Mouse (Mus musculus) C2C12 (cell line): ENCODE data around the gene Nsd1. TPM values are rescaled to one million over a fixed set of nuclear protein-coding genes. Genes with fewer than 3 reads are reported as not detected.

Experiments used
- H3K27me3 ChIP-seq: one replicate; pipeline ENCODE4 v1.6.1; 2011; ENCODE audit not compliant: control insufficient read depth, insufficient read depth, insufficient read length
- H3K36me3 ChIP-seq: one replicate; pipeline ENCODE4 v1.6.1; 2011; ENCODE audit not compliant: control insufficient read depth, insufficient read depth
- H3K4me3 ChIP-seq: one replicate; pipeline ENCODE4 v1.5.1; 2011; ENCODE audit warnings: mild to moderate bottlenecking, control low read depth; ENCODE audit not compliant: poor library complexity, insufficient read depth, severe bottlenecking
- H3K79me2 ChIP-seq: one replicate; pipeline ENCODE4 v1.6.1; 2011; ENCODE audit not compliant: control insufficient read depth, insufficient read depth
- H3K79me3 ChIP-seq: one replicate; pipeline ENCODE4 v1.6.1; 2011; ENCODE audit warnings: low read depth, control low read depth
- H3ac ChIP-seq: one replicate; pipeline ENCODE3; 2011; ENCODE audit warnings: low read depth; ENCODE audit not compliant: control insufficient read depth, insufficient read length
- CEBPB ChIP-seq: IDR thresholded peaks from one replicate; pipeline ENCODE4 v1.6.1; 2011; ENCODE audit warnings: low read depth, mild to moderate bottlenecking, control low read depth, moderate library complexity
- CTCF ChIP-seq: IDR thresholded peaks from one replicate; pipeline ENCODE4 v1.5.1; 2011; ENCODE audit not compliant: control insufficient read depth, insufficient read depth, insufficient read length
- FOSL1 ChIP-seq: IDR thresholded peaks from one replicate; pipeline ENCODE4 v1.8.0; 2011; ENCODE audit warnings: mild to moderate bottlenecking, low read length; ENCODE audit not compliant: poor library complexity, insufficient read depth, severe bottlenecking
- MAX ChIP-seq: IDR thresholded peaks from one replicate; pipeline ENCODE4 v1.6.1; 2011; ENCODE audit warnings: mild to moderate bottlenecking, control low read depth
- MYOD1 ChIP-seq: IDR thresholded peaks from one replicate; pipeline ENCODE4 v1.6.1; 2011; ENCODE audit warnings: low read depth; ENCODE audit not compliant: control insufficient read depth, insufficient read length
- MYOG ChIP-seq: IDR thresholded peaks from one replicate; pipeline ENCODE4 v1.6.1; 2011; ENCODE audit not compliant: control insufficient read depth, insufficient read length; ENCODE audit errors: extremely low read depth
- USF1 ChIP-seq: IDR thresholded peaks from one replicate; pipeline ENCODE4 v1.6.1; 2011; ENCODE audit warnings: low read depth, mild to moderate bottlenecking, control low read depth, moderate library complexity
- long read RNA-seq, 2 experiments: library from polyadenylated mRNA; unstranded; transcript quantifications; one replicate each; pipeline ENCODE4 v2.0.0; 2019 to 2020
- polyA plus RNA-seq: library from polyadenylated mRNA; unstranded; fragments of >200 nt; fragmentation: generic; extraction: Trizol; gene quantifications from one replicate; pipeline ENCODE4 v1.2.1, GENCODE M21; 2012; ENCODE audit warnings: missing spikeins

Gene Nsd1
- polyA plus RNA-seq = 10.5 TPM
- long read RNA-seq, experiment 1, partial matches to known transcripts = 7 of 22 reads
- long read RNA-seq, experiment 1, other reads (novel, unspliced or antisense) = 15 of 22 reads
- long read RNA-seq, experiment 2, partial matches to known transcripts = 17 of 49 reads
- long read RNA-seq, experiment 2, other reads (novel, unspliced or antisense) = 32 of 49 reads

DNA sequence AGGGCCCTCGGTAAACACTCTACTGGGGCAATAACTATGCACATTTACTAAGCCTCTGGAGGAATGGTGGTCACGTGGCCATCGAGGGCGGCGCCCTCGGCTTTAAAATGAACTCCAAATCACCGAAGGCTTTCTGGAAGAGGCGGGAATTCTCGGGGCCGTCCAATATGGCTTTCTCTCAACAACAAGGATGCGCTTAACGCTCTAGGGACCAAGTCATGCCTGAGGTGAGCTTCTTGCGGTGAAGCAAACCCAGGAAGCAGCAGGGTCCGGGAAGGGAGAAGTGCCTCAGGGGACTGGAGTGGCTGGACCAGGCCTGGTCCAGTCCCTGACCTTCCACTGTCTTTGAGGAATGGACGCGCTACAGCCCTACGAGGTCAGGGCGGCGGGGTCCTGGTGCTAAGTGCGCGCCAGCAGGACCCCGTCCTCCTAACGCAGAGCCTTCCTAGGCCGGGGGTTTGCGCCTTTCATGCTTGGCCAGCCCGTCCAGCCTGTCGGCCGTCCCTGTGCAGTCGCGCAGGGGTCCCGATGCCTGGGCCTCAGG, at the start of gene Nsd1:
Gene Nsd1, plus strand, starts transcription at position 134 of the 544 bp plus-strand sequence.
- no peak within 1 kb of the TSS for H3K4me3 ChIP-seq
- no peaks in the 10 kb centered on the region for H3K27me3 ChIP-seq
- H3ac ChIP-seq = no peak within 1 kb of the TSS
- H3K79me2 ChIP-seq = peaks cover 21% of the 10 kb centered on the region
- H3K36me3 ChIP-seq = peaks cover 13% of the 10 kb centered on the region
- H3K79me3 ChIP-seq = peaks cover 10% of the 10 kb centered on the region
- TF ChIP-seq CTCF (no peak), MYOG (no peak), FOSL1 (no peak), CEBPB (no peak), USF1 (no peak), MAX (no peak), MYOD1 (no peak)

- no peaks in the 10 kb centered on the region for H3K36me3 ChIP-seq
- no peak for TF ChIP-seq CTCF
- no peak for TF ChIP-seq MYOG
- TF ChIP-seq MAX = no peak
- TF ChIP-seq USF1 = no peak
- TF ChIP-seq MYOD1 = no peak
- TF ChIP-seq CEBPB = no peak
- no peak for TF ChIP-seq FOSL1
- H3K79me3 ChIP-seq = no peaks in the 10 kb centered on the region
- no peak overlapping the region for H3ac ChIP-seq
- H3K27me3 ChIP-seq = no peaks in the 10 kb centered on the region
- no peaks in the 10 kb centered on the region for H3K79me2 ChIP-seq
- no peak overlapping the region for H3K4me3 ChIP-seq
These were observed 47.2 kb upstream of the Nsd1 start for GRCm38 (mm10) chr13:55162365-55162764.

DNA sequence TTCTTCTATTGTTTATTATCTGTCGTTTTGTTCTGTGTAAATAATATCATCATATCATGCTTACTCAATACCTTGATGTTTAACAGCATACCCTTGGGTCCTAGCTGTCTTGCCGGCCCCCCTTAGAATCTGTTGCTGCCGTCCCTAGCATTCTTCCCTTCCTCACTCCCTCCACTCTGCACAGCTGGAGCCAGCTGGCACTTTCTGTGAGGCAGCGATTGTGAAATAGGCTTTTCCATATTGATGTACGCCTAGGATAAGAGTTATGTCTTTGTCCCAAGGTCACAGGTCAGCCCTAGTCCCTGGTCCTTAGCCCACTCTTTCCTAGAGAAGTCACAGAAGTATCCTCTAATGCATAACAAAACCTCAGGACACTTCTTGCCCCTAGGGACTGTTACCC, 46.0 kb upstream of the Nsd1 start:
- H3K79me2 ChIP-seq = no peaks in the 10 kb centered on the region
- H3K27me3 ChIP-seq = no peaks in the 10 kb centered on the region
- no peak overlapping the region for H3ac ChIP-seq
- no peak for TF ChIP-seq MAX
- no peak for TF ChIP-seq FOSL1
- no peak for TF ChIP-seq USF1
- no peak for TF ChIP-seq MYOG
- no peak for TF ChIP-seq MYOD1
- no peak for TF ChIP-seq CEBPB
- no peak for TF ChIP-seq CTCF
- H3K79me3 ChIP-seq = no peaks in the 10 kb centered on the region
- H3K4me3 ChIP-seq = no peak overlapping the region
- H3K36me3 ChIP-seq = no peaks in the 10 kb centered on the region

DNA sequence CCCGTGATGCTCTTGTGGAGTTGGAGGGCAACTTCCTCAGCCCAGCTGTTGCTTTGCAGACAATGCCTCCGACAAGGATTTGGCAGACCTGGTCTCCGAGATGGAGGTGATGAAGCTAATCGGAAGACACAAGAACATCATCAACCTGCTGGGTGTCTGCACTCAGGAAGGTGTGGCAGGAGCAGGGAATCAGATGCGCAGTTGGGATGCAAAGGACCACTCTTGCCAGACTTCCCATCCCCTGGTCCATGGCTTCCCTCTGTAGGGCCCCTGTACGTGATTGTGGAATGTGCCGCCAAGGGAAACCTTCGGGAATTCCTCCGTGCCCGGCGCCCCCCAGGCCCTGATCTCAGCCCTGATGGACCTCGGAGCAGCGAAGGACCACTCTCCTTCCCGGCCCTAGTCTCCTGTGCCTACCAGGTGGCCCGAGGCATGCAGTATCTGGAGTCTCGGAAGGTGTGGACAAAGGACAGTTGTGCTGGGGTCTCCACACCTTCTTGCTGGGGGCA, 43.7 kb upstream of the Nsd1 start:
- H3K36me3 ChIP-seq = no peaks in the 10 kb centered on the region
- no peaks in the 10 kb centered on the region for H3K27me3 ChIP-seq
- no peak overlapping the region for H3ac ChIP-seq
- H3K4me3 ChIP-seq = no peak overlapping the region
- H3K79me2 ChIP-seq = no peaks in the 10 kb centered on the region
- H3K79me3 ChIP-seq = no peaks in the 10 kb centered on the region
- no peak for TF ChIP-seq MAX
- no peak for TF ChIP-seq USF1
- TF ChIP-seq CTCF = no peak
- no peak for TF ChIP-seq MYOG
- TF ChIP-seq MYOD1 = no peak
- TF ChIP-seq CEBPB = no peak
- TF ChIP-seq FOSL1 = no peak

GRCm38 (mm10) chr13:55166806-55167725, 42.5 kb upstream of the Nsd1 start:
- Histone ChIP-seq H3K79me3 (no peaks in the 10 kb centered on the region), H3K36me3 (no peaks in the 10 kb centered on the region), H3K27me3 (no peaks in the 10 kb centered on the region), H3K4me3 (no peak overlapping the region), H3K79me2 (no peaks in the 10 kb centered on the region), H3ac (no peak overlapping the region)
- TF ChIP-seq USF1 = no peak
- no peak for TF ChIP-seq FOSL1
- TF ChIP-seq CTCF = no peak
- TF ChIP-seq MYOG = no peak
- no peak for TF ChIP-seq MAX
- TF ChIP-seq MYOD1 = no peak
- no peak for TF ChIP-seq CEBPB
